Mouse (Mus musculus): ENCODE results near the gene Scaf8. TPM values are rescaled to one million over a fixed set of nuclear protein-coding genes. Genes with fewer than 3 reads are reported as not detected.

Scaf8 gene
- total RNA-seq, 2 experiments from 2014 or later, result 58.3 to 60.4 TPM

DNA sequence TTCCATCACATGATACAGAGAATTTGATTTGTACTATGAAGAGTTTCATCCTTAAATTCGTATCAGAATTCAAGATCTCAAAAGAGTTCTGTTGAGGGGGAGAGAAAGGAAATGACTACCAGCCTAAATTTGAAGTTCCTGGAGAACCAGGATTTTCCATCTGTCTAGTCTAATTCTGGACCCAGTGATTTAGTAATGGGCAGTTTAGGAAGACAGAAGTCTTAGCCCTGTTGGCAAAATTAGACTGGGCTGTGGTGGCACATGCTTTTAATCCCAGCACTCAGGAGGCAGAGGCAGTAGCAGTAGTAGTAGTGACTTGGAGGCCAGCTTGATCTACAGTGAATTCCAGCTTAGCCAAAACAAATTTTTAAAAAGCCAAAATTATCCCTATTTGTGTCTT is 93.7 kb downstream of the Scaf8 start:
- no peak for DNase-seq

DNA sequence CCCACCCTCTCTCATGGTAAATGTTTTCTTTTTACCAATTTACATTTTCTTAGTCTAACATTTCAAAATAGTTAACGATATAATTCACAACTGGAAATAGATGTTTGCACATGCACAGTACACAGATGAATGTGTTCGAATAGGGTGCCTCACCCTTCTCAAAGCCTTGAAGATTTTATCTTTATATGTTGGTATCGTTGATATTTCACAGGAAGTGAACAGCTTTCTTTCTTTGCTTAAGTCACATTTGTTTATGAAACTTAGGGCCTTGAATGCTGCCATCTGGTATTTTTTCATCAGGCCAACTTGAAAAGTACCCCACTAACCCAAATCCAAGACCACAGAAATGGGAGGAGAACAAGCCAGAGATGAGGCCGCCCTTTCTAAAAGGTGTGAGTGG is 94.8 kb downstream of the Scaf8 start:
- no peak for DNase-seq

DNA sequence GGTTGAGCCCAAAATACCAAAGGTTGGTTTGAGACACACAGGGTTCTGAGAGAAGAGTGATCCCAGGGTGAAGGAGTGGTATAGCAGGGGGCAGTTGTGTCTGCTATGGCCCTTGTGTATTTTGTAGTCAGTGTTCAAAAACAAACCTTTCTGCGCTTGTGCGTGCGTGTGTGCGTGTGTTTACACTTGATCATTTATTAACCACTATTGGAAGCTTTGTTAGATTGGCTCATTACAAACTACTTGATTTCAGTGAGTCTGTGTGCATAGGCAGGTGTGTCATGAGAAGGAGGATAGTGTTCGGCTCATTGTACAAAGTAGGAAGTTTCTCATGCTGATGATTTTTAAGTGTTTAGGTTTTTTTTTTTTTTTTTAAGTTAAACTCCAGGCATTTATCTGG is 95.4 kb downstream of the Scaf8 start:
- no peak for DNase-seq

DNA sequence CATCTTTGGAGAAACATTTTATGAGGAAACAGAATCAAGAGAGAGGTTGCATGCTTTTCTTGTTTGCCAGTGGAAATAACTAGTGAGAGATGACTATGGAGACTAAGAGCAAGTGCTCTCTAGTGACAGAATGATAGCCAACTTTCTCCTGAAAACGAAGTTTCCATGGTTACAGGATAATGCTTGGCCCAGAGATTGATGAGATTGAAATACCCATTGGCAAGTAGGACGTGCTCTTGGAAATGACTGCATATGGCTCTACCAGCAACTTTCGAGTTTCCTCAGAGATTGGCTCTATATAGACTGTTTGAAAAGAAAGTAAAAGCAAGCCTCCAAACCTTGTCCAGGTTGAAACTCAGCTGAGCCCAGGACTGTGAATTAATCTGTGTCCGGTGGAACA is 97.3 kb downstream of the Scaf8 start:
- no peak for DNase-seq

DNA sequence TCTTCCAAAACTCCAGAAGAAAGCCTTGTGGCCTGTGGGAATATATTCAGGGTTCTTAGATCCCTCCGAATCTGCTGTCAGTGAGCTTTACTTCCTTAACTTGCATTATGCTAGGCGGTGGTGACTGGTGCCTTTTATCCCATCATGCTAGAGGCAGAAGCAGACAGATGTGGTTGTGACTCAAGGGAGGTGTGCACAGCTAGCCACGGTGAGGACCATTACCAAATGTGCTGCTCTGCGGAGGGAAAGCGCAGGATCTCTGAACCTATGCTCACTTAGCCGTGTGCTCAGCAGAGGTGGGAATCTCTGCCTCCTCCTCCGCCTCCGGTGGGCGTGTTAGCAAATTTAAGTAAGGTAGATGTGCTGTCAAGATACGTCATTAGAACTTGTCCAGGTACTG is 98.1 kb downstream of the Scaf8 start:
- no peak for DNase-seq

DNA sequence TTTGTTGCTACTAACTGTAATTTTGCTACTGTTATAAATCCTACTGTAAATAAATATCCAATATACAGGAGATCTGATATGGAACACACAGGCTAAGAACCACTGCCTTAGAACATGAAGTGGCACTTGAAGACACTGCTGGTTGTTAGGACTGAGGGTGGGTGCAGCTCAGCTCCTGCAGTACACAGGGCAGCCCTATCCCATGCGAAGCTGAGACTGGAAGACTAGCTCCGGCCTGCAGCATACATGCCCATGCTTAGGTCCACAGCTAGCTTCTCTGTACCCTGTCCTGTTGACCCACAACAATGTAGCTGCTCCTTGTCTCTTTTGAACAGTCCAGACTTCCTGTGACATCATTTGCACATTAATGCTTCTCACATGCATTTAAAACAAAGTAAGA is 100.1 kb downstream of the Scaf8 start:
- no peak for DNase-seq

DNA sequence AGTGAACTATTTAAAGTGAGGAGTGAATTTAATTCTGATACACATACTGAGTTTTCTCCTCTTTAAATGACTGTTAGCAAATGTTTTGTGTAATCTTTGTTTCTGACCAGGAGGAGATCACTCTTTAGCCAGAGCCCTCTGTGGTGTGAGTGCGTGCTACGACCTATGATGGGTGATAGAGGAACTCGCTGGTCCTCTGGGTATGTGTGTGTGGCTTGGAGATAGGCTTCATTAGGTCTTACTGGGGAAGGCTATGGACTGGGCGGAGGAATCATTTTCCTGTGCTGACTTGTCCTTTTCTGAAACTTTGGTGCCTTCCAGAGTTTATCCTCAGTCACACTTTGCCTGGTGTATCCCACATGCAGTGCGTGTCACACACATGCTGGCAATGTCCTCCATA is 102.3 kb downstream of the Scaf8 start:
- no peak for DNase-seq

DNA sequence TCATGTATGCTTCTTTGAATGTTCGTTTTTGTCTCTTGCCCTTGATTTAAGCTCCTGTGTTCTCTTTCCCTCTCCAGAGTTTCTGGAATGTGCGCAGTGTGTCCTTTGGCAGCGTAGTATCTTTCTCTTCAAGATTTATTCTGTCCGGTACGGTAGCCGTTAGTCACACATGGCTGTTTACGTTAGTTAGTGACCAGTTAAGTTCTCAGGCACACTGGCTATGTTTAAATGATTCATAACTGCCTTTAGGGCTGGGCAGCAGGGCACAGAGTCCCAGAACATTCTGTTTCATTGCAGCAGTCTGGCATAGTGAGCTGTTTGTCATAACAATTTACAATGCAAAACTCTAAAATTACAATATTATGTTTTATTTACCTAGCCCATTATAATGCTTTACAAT is 103.6 kb downstream of the Scaf8 start:
- DNase-seq, result no peak

DNA sequence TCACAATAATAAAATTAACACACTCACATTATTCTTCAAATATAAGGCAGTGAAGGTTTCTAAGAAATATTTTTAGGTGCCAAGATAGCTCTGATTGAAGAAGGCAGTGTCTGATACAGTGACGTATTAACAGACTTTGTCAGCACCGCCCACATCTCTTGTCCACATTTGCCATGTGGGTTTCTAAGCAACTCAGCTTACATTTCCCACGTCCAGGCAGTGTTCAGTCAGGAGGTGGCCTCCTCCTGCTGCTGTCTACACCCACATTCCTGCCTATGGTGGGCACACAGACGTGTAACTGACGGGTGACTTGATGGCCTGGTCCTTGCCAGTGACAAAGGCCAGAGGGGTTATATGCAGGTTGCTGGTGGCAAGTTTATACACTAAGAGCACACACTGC is 104.1 kb downstream of the Scaf8 start:
- DNase-seq, result peak; percentile 52 to 57

DNA sequence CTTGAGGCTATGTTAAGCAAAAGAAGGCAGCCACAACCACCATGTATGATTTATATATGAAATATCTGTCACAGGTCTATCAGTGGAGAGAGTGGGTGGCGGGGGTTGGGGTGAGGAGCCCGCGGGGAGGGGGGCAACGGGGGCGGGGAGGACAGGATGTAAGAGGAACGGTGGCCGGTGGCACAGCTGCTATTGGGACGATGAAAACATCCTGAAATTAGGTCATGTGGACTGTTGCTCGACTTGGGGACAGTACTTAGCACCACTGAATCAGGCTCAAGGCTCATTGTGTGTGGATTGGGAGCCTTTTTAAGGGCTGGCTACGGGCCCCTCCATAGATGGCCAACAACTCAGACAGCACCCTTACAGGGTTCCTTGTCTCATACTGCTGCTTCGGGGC is 105.4 kb downstream of the Scaf8 start:
- no peak for DNase-seq

DNA sequence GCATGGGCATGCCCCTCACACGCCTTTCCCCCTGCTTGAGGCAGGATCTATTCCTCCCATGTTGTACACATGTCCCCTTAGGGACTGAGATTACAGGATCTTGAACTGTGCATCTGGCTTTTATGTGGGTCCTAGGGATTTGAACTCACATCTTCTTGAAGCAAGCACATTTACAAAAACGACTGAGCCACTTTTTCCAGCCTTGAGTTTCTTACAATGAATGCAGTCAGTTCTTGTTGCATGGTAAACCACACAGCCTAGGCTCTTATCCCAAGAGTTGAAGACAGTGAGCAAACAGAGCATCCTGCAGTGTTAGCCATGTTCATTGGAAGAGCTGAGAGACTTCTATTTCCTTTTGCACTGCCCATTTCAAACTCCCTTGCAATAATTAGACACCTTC is 108.3 kb downstream of the Scaf8 start:
- DNase-seq, result no peak

DNA sequence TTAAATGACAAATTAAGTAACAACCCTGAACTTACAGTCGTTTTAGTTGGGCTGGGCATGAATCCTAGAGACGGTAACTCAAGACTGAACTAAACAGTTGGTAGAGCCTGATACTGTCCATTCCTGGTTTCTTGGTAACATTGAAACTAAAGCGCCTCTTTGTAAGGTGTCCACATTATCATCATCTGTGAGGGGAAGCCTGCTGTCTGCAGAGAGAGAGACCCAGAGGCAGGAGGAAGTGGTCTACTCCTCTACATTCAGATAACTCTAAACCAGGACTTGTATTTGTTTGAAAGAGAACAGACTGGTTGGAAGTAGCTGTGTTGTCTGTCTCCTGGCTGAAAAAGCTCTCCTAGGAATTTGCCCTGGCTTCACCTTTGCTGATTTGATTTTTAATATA is 108.9 kb downstream of the Scaf8 start:
- no peak for DNase-seq

DNA sequence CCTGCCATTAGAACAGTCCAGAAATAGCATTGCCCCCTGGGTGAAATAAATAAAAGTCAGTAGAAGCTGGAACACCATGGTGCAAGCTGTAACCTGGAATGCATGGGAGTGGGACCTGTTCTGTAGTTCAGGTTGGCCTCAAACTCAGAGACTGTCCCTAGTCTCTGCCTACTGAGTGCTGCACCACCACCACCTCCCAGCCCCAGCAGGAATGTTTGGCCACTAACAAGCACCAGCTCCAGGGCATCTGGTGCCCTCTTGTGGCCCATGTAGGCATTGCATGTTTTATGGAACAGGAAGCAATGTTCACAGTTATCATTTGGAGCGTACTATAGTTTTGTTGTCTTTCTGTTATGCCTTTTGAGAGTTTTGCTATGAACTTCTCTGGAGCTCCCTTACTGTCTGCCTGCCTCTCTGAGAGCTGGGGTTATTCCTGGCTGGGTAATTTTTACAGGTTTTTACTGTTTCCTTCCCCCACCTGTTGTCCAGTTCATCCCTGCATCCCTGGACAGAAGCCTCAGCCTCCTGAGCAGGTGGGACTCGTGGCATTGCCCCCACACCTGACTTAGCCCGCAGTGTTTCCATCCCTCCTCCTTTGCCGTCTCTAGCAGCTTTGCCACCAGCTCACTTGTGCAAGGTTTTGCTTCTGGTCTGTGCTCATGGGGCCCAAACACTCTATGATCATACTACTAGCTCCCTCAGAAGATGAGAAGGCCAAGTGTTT is 109.8 kb downstream of the Scaf8 start:
- DNase-seq, result peak; percentile 76 to 83

DNA sequence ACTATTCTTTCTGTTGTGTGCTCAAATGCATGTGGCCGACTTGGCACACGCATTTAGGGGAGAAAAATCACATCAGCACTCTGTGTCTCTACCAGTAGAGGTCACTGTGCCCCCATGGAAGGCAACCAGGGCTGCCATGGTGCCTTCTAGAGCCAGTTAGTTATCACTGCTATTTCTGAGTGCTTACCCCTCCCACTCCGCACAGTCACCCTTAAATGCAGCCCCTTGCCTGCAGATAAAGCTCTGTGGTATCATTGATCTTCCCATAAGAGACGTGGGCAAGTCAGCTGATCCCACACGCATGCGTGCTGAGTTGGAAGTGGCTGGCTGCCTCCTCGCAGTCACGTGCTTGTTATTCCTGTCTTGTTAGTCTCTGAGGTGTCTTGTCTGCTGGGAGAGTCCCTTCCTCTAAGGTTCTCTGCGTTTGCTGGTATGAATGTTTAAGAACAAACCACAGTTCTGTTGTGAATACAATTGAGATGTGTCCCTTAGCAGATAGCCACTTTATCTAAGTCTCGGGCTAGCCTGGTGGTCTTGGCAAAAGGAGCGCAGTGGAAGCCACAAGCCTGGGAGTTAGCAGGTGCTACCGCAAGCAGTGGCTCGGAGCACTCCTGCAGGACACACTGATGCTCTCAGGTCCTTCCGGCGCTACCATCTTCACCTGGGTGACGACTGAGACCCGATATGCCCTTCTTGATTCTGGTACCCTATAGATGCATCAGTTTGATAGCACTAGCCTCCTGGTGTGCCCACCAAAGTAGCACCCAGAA is 115.6 kb downstream of the Scaf8 start:
- peak; percentile 53 to 61 for DNase-seq

DNA sequence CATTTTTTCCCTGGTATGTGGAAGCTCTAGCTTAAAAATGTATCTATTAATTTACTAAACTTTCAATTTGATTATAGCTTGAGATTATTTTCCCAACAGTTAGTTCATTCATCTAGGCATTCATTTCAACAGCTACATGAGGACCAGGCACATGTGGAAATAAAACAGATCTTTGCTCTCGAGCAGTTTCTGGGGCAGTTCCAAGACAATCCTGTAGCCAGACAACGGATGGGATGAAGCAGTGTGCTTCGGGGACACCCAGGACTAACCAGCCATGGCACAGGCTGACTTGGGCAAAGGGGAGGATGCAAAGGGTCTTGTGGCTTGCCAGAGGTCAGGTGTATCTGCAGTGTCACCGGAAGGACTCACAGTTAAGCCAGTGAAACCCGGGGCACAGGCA is 117.9 kb downstream of the Scaf8 start:
- no peak for DNase-seq

DNA sequence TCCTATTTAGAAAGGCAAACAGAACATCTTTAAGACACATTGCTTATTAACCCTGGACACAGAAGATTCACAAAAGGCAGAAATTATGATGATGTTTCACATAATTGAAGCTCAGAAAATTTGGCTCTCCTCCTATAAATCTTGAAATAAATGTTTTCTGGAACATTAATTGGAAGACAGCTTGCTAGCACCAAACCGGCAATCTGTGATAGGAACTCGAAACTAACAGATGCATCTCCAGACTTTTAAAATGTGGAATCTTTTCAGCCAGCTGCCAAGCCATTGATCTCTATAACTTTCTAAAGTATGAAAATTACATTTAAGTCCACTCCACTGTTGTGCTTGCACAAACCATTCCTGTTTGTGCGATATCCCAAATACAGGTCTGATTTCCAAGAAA is 128.9 kb downstream of the Scaf8 start:
- DNase-seq, result no peak

DNA sequence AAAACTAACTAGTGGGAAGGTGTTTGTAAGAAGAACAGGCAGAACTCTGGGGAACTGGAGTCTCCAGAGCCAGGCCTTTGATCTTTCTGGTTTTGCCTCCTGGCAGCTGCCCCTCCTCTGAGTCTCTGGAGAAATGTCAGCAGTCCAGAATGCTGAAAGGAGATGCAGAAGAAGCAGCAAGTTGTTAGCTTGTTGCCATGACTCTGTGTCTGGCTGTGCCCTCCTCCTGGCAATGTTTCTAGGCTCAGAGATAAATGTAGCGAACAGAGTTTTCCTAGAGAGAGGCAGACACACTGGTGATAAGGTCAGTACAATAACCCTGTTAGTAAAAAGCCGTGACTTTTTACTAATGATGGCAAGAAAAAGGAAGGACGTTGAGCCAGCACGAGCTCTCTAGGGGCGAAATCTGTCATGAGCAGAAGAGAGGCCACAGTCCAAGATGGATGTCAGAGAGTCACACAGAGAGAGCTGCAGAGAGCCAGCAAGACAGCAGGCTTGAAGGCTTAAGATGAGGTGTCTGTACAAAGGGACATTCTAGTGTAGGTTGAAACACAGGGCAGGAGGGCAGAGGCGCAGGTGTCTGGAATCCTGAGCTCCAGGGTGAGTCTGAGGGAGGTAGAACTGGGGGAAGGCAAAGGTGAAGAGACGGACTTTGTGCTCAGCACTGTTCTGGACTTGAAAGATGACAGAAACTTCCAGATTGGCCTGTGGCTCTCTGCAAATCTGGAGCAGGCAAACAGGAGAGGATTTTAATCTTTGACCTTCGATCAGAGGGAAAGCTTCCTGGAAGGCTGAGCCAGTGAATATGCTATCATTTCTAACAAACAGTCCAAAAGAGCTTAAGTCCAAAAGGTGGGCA is 130.3 kb downstream of the Scaf8 start:
- DNase-seq, result no peak

DNA sequence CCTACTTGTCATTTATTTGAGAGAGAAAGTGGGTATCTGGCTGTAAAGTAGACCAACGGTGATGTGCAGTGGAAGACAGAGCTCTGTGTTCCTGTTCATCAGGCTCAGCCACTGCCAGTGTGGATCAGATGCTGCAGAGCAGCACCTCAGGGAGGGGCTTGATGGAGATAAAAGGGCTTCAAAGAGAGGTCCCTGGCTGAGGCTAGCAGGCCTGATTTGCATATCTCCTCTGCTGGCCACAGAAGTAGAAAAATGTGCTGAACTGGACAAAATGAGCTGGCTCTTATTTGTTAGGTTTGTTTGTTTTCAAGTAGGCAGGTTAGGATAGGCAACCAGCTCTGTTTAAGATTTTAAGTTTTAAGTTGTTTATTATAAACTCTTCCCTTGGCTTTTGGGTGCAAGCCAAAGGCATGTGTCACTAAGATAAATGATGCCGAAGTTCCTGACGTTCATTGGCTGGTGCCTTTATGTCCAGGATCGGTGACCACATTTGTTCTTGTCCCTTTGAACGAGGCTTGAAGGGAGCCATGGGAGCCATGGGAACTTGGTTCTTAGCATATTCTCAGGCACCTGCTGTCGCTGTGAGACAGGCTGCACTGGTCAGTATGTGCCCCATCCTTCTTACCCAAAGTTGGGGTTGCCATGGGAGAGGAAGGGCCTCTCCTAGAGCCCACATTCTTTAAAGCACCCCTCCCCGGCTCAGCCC is 132.0 kb downstream of the Scaf8 start:
- no peak for DNase-seq
